Mouse (Mus musculus) erythroblast, adult 5-6 weeks (primary cell): Measurements from ENCODE around the gene Ttc13. TPM values are rescaled to one million over a fixed set of nuclear protein-coding genes. Genes with fewer than 3 reads are reported as not detected.

Experiments
- ATAC-seq: replicated peaks from 2 replicates; pipeline ENCODE4 v1.8.0; 2016; ENCODE audit warnings: moderate number of reproducible peaks, mild to moderate bottlenecking, moderate TSS enrichment, inconsistent platforms; ENCODE audit not compliant: poor library complexity, low FRiP score, severe bottlenecking
- total RNA-seq, 2 experiments: library from RNA; stranded (forward) in 1 of 2; stranded (reverse) in 1 of 2; fragments of 150-400 nt in 1 of 2; fragments of 200-764, 138-1000 nt in 1 of 2; gene quantifications; 2 replicates each; pipeline versions ENCODE4 v1.2.3 to v1.2.4; 2015 to 2017; ENCODE audit warnings: low replicate concordance in 2 of 2

The Ttc13 gene
- total RNA-seq, 2 experiments from 2014 or later: 8.8 to 13.1 TPM

DNA sequence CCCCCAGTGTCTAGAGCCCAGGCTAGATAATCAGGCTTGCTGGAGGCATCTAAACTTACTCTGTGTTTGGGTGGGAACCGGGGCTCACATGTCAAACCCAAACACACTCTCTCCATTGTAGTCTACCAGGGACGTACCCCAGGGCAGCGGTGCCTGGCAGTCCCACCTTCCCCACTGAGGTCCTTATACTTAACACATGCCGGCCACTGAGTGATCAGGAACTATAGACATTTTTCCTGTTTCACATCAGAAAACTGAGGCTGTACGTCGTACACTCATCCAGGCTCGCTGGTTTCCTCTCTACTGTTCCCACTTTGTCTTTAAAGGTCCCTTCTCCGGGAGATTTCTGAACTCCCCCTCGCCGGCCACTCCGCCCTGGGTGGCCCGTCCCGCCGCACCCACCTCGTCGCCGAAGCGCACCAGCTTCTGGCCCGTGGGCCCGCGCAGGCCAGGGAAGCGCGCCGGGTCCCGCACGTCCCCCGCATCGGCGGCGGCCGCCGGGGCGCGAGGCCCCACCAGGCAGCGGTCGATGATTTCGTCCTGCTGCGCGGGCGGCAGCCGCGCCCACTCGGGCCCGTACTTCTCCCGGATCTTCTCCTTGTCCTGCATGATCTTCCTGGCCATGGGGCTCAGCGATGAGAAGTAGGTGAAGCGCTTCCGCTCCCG is 59.2 kb downstream of the Ttc13 start:
- ATAC-seq: peak; percentile 10; the same call in 1 of the 2 replicates

DNA sequence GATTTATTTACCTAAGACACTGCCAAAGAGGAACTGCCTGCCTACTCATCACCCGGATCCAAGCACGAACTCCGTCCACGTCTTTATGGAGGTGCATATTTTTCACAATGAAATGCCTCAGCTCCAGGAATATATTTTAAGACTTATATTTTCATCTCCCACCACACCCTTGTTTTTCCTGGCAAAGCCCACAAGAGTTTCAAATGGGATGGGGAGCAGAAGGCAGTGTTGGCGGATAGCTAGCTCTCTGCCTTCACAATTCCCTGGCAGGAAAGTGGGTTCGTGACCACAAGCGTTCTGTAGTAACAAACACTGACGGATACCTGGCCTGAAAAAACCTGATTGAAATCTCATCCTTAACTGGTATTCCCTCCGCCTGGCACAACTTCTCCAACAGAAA is 60.0 kb downstream of the Ttc13 start:
- no peak for ATAC-seq

DNA sequence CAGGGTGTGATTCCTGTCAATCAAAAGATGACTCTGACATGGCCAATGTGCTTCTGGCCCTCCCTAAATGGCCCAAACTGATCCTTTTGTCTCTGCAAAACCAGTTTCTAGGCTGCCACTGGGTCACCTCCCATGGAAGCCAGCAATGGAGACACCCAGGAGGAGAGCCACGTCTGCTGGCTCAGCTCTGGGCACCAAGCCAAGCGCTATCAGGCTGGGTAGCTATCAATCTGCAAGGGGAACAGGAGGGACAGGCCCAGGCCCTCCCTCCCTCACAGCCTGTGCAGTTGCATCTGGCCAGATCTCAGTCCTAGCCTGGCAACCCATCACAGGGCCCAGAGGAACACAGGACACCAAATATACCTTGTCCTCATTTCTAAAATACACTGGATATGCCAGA is 63.4 kb downstream of the Ttc13 start:
- ATAC-seq: peak; percentile 78

DNA sequence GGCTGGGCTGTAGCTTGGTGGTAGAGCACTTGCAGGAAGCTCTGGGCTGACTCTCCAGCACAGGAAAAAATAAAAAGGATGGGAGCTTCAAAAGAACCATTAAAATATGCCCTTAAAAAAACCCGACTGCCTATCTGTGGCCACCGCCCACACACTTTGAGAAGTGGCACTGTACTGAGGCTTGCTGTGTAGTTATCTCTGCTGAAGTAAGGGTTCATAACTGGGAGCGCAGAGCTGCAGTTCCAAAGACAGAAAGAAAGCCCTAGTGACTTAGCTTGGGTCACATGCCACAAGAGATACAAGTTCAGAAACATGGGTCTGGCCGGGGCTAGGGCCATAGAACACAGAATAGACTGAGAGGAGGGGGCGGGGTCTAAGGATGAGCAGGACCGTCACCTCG is 63.8 kb downstream of the Ttc13 start:
- ATAC-seq: peak; percentile 71

DNA sequence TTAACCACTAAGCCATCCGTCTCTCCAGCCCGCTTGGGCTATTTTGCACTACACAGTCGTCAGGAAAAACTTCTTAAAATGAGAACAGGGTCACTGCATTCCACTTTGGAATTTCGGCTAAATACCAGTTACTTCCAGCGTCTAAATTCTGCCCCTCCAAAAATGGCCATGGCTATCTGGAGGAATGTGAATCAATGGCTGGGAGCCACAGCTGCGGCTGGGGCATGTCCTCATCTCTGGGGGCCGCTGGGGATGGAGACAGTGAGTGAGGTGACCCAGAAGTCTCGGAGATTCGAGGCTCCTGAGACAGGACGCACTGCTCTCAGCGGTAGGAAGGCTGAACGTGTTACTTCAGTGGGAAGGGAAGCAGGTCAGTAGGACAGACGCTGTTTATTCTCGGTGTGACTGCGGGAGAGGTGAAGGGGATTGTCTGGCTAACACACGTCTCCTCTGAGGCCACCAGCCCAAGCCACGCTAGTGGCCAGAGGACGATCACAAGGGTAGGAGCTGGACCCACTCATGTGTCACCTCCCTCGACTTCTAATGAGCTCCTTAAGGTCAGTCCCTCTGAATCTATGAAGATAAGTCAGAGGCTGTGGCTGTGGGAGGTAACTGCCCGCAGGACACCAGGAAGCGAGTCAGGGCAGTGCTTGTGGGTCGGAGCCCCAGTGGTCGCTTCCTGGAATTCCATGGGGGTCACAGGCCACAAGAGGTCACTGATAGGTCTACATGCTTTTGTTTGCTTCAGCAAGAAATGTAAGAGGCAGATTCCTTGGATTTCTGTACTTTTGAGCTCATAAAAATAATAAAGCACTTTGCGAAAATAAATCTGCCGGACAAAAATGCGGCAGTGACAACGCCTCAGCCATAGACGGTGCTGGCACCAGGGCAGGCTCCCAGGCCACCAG is 68.0 kb downstream of the Ttc13 start:
- ATAC-seq: no peak

DNA sequence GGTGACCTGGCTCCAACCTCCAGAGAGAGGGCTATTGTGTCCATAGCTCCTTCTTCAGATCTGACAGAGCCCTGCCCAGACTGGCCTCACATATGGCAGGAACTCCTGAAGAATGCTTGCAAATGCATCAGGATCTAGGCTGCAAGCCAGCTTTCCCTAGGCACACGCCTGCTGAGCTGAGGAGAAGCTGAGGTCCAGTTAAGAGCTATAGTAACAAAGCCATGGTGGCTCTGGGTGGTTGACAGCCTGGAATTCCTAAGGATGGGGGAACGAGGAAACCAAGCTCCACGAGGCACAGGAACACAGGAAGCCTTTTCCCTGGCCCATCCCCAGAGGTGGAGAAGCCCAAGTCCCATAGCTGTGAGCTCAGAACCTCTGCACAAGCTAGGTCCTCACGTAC is 69.2 kb downstream of the Ttc13 start:
- ATAC-seq: no peak

DNA sequence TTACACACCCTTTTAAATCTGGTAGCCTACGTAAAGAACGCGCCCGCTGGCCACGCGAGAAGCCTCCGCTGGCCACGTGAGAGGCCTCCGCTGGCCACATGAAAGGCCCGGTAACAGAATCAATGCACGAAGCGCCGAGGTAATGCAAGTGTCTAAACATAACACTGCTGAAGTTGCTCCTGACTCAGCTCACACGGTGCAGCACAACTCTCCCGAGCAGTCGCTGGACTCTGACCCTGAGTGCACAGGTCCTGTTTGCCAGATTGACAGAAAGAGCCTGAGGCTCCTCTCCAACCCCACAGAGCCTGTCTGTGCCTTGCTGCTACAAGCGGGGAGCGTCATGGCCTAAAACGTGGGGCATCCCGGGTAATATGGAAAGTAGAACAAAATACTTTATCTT is 70.0 kb downstream of the Ttc13 start:
- ATAC-seq: no peak

DNA sequence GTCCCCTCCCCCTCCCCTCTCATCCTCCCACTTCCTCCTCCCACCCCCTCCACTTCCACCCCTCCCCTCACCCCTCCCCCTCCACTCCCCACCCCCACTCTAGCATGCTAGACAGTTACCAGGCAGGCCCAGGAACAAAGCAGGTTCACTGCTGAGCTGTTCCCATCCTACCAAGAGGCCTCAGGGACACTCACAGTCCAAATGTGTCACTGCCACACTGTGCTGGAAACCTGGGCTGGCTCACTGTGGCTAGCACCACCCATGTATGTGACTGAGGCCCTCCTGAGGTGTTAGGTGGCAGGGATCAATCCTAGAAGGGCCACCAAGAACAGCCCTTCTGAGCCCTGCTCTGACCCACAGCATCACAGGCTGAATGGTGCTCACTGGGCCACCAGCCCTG is 73.5 kb downstream of the Ttc13 start:
- no peak for ATAC-seq

DNA sequence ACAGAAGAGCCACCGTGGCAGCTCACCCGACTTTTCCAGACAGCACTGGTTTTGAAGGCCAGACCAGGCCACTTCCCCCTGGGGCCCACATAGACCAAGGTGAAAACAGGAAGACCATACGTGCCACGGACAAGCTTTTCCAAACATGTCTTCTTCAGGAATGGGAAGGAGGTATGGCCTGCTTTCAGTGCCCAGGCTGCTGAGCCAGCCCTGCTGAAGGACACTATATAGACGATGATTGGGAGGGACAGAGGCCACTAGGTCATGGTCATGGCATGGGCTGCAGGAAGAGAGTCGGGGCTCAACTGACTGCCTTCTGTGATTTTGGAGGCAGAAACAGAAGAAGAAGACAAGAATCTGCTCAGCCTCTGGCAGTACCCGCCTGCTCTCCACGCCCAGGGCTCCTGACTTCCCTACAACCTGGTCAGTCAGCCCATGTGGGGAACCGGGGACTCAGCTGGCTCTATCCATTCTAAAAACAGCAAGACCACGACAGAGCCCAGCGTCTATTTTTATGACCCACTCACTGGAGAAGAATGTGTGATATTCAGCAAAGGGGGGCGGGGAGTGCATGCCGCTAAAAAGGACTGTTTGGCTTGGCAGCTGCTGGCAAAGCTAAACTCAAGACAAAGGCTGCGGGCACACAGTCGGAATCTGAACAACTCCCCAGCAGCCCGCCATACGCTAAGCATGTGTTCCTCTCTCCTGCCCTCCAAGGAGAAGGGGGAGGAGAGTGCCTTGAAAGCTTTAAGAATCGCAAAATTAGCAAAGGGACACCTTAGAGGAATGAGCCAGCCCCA is 78.0 kb downstream of the Ttc13 start:
- no peak for ATAC-seq

DNA sequence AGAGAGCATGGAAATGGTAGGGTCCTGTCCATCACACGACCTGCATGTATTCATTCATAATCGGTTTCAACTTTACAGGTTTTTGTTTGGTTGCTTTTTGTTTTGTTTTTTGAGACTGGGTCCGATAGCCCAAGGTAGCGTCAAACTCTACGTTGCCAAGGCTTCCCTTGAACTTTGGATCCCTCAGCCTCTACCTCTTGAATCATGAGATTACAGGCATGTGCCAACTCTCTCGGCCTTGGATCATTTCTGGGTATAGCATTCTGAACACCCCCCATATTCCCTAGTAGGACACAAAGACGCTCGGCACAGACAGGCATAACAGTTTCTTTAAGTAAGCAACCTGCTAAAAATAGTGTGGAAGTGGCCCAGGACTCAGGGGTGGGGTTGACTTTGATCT is 80.2 kb downstream of the Ttc13 start:
- ATAC-seq: no peak

DNA sequence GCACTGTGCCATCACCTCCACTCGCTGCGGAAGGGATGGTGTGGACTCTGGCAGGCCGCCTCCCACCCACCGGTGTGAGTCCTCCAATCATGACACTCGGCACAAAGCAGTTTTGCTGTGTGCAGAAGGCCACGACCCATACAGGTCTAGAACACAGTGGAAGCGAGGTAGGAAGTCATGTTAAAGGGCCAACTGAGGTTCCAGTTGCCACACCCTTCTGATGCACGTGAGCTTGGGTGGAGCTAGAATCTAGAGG is 86.6 kb downstream of the Ttc13 start:
- 0 out of 2 replicates have a peak, but pooled peaks have one; percentile 13 for ATAC-seq

DNA sequence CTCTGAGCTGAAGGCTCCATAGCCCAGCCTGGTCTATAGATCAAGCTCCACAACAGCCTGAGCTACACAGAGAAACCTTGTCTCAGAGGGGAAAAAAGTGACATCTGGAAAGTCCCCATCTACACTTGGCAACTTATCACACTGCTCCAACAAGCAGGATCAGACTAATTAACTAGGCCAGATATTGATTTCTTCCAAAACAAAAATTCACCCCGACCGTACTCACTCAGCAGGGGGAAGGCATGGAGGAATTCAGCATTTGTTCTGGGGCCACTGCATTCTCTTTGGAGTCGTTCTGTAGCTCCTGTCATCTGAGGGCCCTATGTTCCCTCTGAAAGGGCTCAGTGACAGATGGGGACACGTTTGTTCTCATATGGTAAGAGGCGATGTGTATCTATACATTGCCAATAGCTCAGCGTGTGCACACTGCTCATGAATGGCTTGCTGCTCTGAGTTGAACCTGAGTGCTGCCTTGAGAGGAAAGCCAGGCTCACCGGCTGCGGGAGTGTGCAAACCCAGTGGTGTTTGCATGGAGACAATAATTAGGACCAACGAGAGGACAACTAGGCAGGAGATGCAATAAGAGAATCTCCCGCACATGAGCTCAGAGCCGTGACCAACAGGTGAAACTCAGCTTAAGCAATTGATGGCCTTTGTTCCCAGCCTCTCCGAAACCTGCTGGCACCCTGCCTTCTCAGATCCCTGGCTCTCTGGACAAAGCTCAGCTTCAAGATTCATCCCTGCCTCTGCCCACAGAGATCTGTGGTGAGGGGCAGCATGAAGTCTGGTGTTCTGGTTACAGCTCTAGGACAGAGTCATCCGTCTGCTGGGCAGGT is 87.2 kb downstream of the Ttc13 start:
- ATAC-seq: no peak

DNA sequence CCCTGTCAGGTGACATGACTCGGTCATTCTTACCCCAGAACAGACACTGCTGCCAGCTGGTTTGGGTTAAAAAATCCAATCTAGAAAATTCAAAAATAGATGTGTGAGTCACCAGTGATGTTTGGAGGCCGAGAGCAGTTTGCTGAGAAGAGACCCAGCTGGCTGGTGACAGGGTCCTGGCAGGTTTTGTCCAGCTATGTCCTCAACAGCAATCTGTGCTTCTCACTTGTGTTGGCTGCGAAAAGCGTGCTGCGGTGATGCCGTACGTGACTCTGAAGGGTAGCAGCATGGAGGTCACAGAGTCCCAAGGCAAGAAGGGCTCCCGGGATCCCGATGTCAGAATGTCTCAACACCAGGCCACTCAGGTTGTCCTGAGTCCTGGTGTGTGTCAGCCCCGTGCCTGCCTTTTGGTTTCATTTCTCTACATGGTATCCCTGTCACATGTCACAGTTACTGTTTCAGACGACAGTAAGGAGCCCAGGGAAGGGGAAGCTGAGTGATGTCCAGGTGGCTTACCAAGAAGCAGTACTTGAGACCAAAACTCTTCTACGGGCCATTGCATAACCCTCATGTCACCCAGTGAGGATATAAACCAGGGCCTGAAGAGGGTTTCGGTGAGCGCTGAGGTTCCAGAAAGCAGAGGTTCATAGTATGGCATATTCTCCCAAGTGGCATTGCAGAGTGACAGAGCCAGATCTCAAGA is 88.6 kb downstream of the Ttc13 start:
- no peak for ATAC-seq

DNA sequence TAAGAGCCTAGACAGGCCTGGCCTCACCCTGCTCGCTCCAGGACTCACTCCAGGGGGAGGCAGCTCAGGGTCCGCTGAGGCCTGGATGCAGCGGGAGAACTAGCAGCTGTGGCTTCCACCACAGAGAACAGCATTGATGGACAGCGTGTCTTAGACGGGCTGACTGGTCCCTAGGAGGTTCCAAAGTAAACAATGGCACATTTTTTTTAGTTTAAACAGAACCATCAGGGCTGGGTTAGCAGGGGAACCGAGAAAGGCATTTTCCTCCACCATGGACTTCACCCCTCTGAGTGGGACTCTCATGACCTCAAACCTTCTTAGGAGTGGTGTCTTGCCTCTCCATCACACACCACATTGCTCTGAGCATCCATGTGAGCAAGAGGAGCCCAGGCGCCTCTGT is 89.8 kb downstream of the Ttc13 start:
- no peak for ATAC-seq

DNA sequence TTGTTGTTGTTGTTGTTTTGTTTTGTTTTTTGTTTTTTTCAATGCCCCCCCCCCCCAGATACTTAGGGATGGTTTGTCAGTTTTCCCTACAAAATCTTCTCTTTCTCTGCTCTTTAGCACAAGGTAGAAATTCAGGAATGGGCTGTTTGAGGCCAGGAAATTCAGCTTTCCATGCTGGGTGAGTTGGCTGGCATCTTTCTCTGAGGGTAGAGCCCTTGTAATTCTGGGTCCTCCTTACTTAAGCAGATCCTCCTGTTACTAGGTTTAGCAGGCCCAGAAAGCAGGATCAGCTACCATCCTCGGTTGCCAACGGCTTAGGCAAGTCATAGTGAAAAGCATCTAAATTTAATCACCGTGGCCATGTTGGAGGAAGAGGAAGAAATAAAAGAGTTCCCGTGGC is 90.9 kb downstream of the Ttc13 start:
- ATAC-seq: no peak

DNA sequence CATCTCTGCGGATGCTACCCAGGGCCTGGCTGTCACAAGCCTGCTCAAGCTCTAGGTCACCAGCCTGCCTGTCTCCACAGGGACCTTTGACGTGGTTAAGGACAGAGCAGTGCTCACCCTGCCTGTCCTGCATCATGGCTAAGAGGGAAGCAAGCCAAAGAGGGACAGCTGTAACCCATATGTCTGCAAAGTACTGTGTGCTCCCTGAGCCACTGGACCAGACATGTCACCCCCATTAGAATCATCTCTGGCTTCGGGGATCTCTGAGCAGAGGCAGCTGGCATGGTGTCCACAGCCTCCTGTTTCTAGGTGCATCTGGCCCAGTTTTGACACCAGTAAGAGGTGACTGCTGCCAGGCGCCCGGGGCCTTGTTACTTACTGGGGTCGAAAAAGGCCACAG is 91.3 kb downstream of the Ttc13 start:
- no peak for ATAC-seq

DNA sequence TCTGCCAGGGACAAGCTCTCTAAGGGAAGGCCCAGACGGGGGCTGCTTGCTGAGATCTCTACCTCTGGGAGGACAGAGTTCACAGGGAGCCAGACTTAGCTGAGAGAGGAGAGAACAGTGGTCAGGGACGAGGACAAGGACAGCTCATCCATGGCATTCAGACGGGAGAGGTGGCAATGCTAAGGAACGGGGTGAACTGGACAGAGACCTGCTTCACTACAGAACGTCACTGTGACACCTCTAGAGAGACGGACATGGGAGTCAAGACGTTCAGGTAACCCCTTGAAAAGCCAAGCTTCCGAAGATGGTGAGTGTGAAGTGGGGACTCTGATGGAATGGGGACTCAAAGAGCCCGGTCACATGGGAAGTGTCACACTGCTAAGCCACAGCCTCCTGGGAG is 95.5 kb downstream of the Ttc13 start:
- no peak for ATAC-seq
